Mouse (Mus musculus) kidney, adult 8-10 months (tissue): ENCODE results near the gene Cdk14.
"Not testable (repeated sequence)": the region's sequence is repeated elsewhere in the genome, so short reads cannot be mapped to it uniquely, and the experiment has no call there.

Source experiments
- DNase-seq, 2 experiments: peaks; one replicate each; pipeline ENCODE4 v3.0.0; 2022

The Cdk14 gene

DNA sequence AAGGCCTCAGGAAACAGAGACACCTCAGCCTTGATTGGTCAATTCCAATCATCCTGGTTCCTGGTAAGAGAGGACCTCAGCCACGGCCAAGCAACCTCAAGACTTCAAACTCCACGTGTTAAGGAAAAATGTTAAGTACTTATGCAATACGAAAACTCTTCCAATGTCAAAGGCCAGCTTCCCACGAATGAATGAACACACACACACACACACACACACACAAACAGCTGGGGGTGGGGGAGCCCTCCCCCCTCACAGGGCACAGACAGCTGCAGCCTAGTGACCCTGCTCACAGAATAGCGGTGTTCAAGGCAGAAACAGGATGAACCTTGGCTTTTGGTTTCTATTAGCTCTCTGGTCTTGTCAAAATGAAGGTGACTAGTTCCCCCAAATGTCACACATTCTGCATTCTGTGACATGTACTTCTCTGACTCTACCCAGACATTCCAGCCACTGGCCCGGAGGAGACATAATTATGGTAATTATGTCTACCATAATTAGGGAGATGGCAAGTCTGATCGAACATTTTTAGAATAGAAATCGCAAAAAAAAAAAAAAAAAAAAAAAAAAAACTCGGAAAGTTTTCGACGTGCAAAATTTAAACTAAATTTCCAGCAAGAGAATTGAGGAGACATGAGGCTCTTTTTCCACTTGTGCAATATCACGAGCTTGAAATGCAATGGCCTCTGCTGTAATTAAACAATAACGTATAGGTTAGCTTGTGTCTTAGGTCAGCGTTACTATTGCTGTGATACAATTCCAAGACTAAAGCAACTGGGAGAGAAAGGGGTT, 54.6 kb downstream of the Cdk14 start:
- no peak for DNase-seq

DNA sequence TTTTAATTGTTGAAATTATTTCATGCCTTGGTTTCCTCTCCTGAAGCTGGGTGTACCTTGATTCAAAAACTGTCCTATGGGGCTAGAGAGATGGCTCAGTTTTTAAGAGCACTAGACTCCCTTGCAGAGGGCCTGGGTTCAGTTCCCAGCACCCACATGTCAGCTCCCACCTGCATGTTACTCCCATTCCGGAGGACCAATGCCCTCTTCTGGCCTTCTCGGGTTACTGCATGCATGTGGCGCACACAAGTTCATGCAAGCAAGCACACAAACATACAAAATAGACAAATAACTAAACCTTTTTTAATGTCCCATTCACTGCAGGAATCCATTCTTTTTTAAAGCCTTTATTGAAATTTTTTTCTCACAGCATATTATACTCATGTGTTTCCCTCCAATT, 58.4 kb downstream of the Cdk14 start:
- no peak for DNase-seq

DNA sequence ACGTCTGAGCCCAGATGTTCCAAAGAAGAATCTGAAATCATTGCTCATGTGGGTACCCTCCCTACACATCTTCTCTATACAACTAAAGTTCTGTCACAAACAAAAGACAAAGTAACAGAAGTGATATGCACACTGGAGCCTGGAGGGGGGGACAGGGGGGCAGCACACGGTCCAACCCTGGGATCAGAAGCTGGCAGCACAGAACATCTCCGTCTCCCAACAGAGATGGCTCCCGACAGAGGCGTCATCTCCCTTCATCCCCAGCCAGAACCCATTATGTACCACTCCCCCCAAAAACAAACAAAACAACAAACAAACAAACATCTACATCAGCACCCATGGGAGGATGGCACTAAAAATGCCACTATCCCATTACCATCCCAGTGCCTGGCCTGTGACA, 59.8 kb downstream of the Cdk14 start:
- no peak for DNase-seq

GRCm38 (mm10) chr5:5359915-5360314, 60.2 kb downstream of the Cdk14 start:
- peak; percentile 16 to 49 for DNase-seq

- DNase-seq = no peak
These were observed 60.7 kb downstream of the Cdk14 start for GRCm38 (mm10) chr5:5359370-5359769.

- no peak for DNase-seq
These were observed 61.9 kb downstream of the Cdk14 start for GRCm38 (mm10) chr5:5358019-5358717.

GRCm38 (mm10) chr5:5354684-5355368, 65.3 kb downstream of the Cdk14 start:
- DNase-seq = no peak

DNA sequence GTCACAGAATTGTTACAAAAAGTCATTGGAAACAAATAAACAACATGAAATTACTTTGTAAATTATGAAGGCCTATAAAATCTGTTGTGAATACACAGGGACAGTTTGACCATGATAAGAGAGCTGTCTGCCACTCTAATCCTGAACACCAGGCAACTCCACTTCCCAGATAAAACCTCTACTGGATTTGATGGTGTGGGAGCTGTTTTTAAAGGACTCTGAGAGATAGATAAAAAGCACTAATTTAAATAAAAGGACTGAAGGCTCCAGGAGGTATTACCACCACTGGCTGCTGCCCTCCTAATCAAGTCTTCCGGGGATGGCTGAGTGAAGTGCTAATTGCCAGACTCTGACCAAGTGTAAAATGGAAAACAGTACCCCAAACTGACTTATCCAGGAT, 66.2 kb downstream of the Cdk14 start:
- no peak for DNase-seq

DNA sequence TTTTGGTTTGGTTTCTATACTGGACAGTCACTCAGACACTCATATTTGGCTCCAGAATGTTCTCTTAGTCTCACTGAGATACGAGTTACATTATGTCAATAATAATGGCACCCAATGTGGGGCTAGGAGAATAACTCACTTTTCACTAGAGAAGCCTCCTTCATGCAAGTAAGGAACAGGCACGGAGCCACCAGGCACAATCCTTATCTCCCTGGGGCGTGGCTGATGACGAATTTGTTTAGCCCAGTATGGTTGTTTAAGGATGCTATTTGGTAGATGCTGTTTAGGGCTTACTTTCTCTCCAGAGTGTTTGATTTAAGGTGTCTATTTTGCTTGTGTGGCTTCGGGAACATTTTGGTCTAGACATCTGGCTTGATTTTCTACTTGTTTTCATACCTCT, 75.5 kb downstream of the Cdk14 start:
- DNase-seq = no peak

DNA sequence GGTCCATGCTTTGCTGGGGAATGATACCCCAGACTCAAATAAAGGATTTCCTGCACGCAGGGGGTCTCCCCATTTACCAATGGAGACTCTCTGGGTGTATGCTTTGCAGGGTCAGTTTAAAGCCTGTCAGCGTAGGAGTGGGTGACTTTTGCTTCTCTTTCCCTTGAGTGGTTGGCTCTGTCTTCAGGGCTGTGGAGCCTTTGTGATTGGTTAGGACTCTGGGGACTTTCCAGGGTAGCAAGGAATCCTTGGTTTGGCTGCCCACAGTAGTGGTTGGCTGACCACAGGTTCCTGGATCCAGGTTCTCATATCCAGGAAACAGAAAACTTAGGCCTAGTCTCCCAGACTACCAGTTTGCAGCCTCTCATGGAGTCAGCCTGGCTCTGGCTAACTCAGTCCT, 76.4 kb downstream of the Cdk14 start:
- no peak for DNase-seq

DNA sequence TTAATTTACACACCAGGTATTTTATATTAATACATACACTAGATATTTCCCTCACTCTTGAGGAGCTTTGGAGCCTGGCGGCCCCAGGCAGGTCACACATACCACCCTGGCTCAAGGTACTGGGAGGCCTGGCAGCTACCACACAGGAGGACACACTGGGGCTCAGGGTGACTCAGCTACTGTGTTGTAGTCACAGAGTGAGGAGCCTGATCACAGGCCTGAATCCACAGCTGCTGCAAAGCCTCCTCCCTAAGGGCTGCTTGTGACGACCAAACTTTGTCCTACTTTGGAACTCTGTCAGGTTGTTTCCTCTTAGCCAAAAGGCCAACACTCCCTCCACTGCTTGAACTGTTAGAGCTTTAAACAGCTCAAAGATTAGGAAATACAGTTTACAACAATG, 76.8 kb downstream of the Cdk14 start:
- DNase-seq = no peak

GRCm38 (mm10) chr5:5342410-5343137, 77.5 kb downstream of the Cdk14 start:
- DNase-seq = no peak

GRCm38 (mm10) chr5:5341611-5342010, 78.5 kb downstream of the Cdk14 start:
- no peak for DNase-seq

DNA sequence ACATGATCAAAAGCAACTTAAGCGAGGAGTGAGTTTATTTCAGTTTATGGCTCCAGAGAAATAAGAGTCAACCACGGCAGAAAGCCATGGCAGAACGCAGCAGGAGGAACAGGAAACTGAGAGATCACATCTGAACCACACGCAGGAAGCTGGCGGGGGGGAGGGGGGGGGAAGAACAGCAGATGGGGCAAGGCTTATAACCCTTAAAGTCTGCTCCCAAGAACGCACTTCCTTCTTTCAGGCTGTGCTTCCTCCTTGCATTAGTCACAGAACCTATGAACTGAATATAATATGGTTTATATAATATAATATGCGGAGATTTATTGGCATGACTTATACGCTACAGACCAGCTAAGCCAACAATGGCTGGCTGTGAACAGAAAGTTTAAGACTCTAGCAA, 86.2 kb downstream of the Cdk14 start:
- no peak for DNase-seq

- DNase-seq = no peak
These were observed 89.1 kb downstream of the Cdk14 start for GRCm38 (mm10) chr5:5330926-5331460.

GRCm38 (mm10) chr5:5329018-5329417, 91.1 kb downstream of the Cdk14 start:
- DNase-seq = not testable (repeated sequence)

- DNase-seq = no peak
These were observed 93.4 kb downstream of the Cdk14 start for GRCm38 (mm10) chr5:5326716-5327115.

DNA sequence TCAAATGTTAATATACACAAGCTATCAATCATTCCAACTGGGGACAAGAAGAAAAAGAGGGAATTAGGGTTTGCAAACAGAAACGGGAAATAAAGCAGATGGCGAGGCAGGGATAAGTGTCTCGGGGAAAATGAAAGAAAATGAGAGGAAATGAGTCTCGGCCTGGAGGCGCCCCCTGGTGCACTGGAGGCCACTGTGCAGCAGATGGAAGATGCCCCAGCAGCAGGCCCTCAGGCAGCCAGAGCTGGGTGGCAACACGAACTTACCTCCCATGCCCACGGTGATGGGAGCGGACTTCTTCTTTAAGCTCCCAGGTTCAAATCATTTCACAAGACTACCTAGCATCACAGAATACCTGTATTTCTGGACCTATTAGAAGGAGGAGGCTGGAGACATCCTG, 97.4 kb downstream of the Cdk14 start:
- no peak for DNase-seq

DNA sequence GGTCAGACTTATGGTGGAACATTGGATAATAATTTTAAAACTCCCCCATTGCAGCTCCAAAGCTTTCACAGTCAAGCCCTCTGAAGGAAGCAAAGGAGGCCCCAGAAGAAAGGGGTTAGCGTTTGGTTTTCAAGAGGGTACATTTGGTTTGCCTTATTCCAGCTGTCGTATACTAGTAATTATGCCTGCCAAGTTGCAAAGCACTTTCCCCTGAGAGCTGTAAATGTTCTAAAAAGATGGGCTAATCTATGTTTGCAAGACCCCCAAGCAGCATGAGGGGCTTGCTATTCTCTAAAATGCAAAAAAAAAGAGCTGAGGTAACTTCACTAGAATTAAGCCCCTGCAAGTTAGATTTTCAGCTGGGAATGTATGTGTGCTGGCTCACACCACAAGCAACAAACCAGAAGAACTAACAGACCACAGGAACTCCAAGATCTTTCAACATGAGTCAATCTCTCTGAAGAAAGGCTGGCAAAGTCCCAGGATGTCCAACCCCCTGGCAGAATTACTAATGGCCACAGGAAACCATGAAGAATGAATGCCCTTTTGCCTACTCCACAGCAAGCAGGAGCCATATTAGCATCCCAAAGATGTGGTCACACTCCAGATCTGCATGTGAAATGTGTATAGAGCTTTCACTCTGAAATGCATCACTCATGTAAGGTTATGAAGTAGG, 99.5 kb downstream of the Cdk14 start:
- DNase-seq = peak in 1 of 2 experiments; percentile 12

DNA sequence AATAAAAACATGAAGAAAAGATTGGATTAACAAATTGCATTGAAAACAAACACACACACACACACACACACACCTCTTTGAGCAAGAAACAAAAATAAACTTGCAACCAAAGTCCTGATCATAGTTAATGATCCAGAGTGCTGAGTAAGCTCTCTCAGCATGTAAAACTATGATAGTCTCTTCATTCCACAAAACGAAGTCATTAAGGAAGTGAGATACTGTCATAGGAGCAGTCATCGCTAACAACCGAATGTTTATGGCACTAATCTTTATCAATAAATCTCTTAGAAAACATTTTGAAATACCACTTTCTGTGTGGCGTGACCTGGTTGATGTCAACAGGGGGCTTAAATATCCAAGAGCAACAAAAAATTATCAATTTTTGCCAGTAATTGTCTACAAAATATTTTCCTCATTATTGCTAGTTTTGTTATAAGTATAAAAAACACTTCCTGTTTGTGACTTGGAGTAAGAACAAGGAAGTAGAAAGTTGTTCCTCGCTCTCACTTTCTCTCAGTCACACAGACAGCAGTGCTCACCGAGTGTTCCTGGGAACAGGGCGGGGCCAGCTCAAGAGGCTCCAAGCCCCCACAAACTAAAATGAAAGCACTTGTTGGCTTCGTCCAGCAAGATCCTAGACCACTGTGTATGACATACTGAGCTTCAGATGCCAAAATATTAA, 100.1 kb downstream of the Cdk14 start:
- DNase-seq = no peak

GRCm38 (mm10) chr5:5314270-5314669, 105.8 kb downstream of the Cdk14 start:
- DNase-seq = no peak
